Mouse (Mus musculus): ENCODE measurements around the gene Snrpd2.

- TF ChIP-seq CTCF (IDR thresholded peaks at IDR 0.05; ENCODE audit: extremely low read depth, insufficient read depth, insufficient read length, insufficient replicate concordance), result peak; percentile 75; the same call in 1 of the 2 replicates
- TF ChIP-seq POLR2A (IDR thresholded peaks at IDR 0.05; ENCODE audit: low read depth, low read length), result no peak
Measured at GRCm38 (mm10) chr7:19172874-19173273, 23.4 kb downstream of the Snrpd2 start.

Measured in spleen, adult 2 months (tissue).